Mouse (Mus musculus): ENCODE measurements around the gene Elovl1. TPM values are rescaled to one million over a fixed set of nuclear protein-coding genes. Genes with fewer than 3 reads are reported as not detected.
A peak's percentile ranks its signal among the peaks of the same experiment; 100 is the strongest.

Gene Elovl1
- polyA plus RNA-seq, 1 experiment from 2014 or later: 374 TPM

DNA sequence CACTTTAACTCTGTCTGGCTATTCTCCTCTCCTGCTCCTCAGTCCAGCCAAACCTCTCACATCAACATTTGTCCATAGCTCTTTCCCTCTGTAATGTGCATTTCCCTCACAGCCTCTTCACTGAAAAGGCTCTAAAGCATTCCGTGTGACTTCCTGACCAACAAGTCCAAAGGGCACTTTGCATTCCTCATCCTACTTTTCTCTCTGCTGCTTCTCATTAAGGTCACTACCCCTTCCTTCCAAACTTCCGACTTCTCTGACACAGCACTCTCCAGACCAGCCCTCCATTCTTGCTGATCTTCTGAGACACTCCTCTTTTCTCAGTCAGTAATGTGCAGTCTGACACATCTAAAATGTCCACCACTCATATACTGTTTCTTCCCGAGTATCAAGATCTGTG, 31.5 kb upstream of the Elovl1 start:
- Histone ChIP-seq H3K36me3 (ENCODE audit: control insufficient read depth, insufficient read depth, low read length) (peaks cover 21% of the 10 kb centered on the region), H3K4me1 (replicated peaks; ENCODE audit: control insufficient read depth, insufficient read depth) (no peaks in the 10 kb centered on the region), H3K9ac (ENCODE audit: low read length) (no peak overlapping the region), H3K4me3 (ENCODE audit: low read depth, low read length) (no peak overlapping the region), H3K4me2 (replicated peaks; ENCODE audit: low read depth) (no peak overlapping the region), H3K27ac (replicated peaks) (no peak overlapping the region), H3K9me3 (ENCODE audit: control insufficient read depth, low read length) (no peaks in the 10 kb centered on the region), H3K27me3 (ENCODE audit: control insufficient read depth, insufficient read depth, low read length) (no peaks in the 10 kb centered on the region)
- ATAC-seq (ENCODE audit: low FRiP score, low TSS enrichment) (no peak), DNase-seq (ENCODE audit: low spot score) (no peak)
- 68% methylated on average over 3 of the region's 3 CpGs for WGBS
- TF ChIP-seq CTCF (IDR thresholded peaks at IDR 0.05; ENCODE audit: low read depth) (no peak), EP300 (optimal IDR thresholded peaks at IDR 0.05) (no peak)

- H3K36me3 ChIP-seq (ENCODE audit: control insufficient read depth, insufficient read depth, low read length): peaks cover 26% of the 10 kb centered on the region
- ATAC-seq (ENCODE audit: low FRiP score, low TSS enrichment): no peak
- H3K4me3 ChIP-seq (ENCODE audit: low read depth, low read length): no peak overlapping the region
- DNase-seq (ENCODE audit: low spot score): no peak
- no peak overlapping the region for H3K4me2 ChIP-seq (replicated peaks; ENCODE audit: low read depth)
- 89% methylated on average over 6 of the region's 6 CpGs for WGBS
- H3K9me3 ChIP-seq (ENCODE audit: control insufficient read depth, low read length): no peaks in the 10 kb centered on the region
- no peak overlapping the region for H3K9ac ChIP-seq (ENCODE audit: low read length)
- no peaks in the 10 kb centered on the region for H3K4me1 ChIP-seq (replicated peaks; ENCODE audit: control insufficient read depth, insufficient read depth)
- H3K27ac ChIP-seq (replicated peaks): no peak overlapping the region
- no peak for TF ChIP-seq CTCF (IDR thresholded peaks at IDR 0.05; ENCODE audit: low read depth)
- TF ChIP-seq EP300 (optimal IDR thresholded peaks at IDR 0.05): no peak
- H3K27me3 ChIP-seq (ENCODE audit: control insufficient read depth, insufficient read depth, low read length): no peaks in the 10 kb centered on the region
Observed at GRCm38 (mm10) chr4:118398400-118398799, 29.5 kb upstream of the Elovl1 start.

DNA sequence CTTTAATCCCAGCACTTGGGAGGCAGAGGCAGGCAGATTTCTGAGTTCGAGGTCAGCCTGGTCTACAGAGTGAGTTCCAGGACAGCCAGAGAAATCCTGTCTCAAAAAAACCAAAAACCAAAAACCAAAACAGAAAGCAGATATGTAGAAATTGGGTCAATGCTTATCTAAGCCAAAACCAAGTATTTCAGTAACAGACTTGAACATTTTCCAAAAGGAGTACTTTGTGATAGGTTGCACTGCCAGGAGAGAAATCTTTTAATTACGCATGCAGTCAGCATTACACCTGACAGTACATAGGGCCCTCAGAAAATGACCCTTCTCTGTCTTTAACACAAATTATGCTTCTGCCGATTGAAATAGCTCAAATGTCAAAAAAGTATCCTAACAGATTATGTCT, 26.5 kb upstream of the Elovl1 start:
- no peak overlapping the region for H3K27ac ChIP-seq (replicated peaks)
- no peaks in the 10 kb centered on the region for H3K4me1 ChIP-seq (replicated peaks; ENCODE audit: control insufficient read depth, insufficient read depth)
- H3K9me3 ChIP-seq (ENCODE audit: control insufficient read depth, low read length): no peaks in the 10 kb centered on the region
- H3K4me2 ChIP-seq (replicated peaks; ENCODE audit: low read depth): no peak overlapping the region
- no peak for DNase-seq (ENCODE audit: low spot score)
- no peak overlapping the region for H3K4me3 ChIP-seq (ENCODE audit: low read depth, low read length)
- TF ChIP-seq CTCF (IDR thresholded peaks at IDR 0.05; ENCODE audit: low read depth) (no peak), EP300 (optimal IDR thresholded peaks at IDR 0.05) (no peak)
- ATAC-seq (ENCODE audit: low FRiP score, low TSS enrichment): no peak
- no peaks in the 10 kb centered on the region for H3K27me3 ChIP-seq (ENCODE audit: control insufficient read depth, insufficient read depth, low read length)
- no peak overlapping the region for H3K9ac ChIP-seq (ENCODE audit: low read length)
- WGBS: 90% methylated on average over 3 of the region's 3 CpGs
- H3K36me3 ChIP-seq (ENCODE audit: control insufficient read depth, insufficient read depth, low read length): peaks cover 15% of the 10 kb centered on the region

- no peak overlapping the region for H3K27ac ChIP-seq (replicated peaks)
- ATAC-seq (ENCODE audit: low FRiP score, low TSS enrichment): no peak
- 86% methylated on average over 5 of the region's 5 CpGs for WGBS
- no peaks in the 10 kb centered on the region for H3K4me1 ChIP-seq (replicated peaks; ENCODE audit: control insufficient read depth, insufficient read depth)
- DNase-seq (ENCODE audit: low spot score): no peak
- H3K4me2 ChIP-seq (replicated peaks; ENCODE audit: low read depth): no peak overlapping the region
- H3K4me3 ChIP-seq (ENCODE audit: low read depth, low read length): no peak overlapping the region
- no peak overlapping the region for H3K9ac ChIP-seq (ENCODE audit: low read length)
- TF ChIP-seq EP300 (optimal IDR thresholded peaks at IDR 0.05) (no peak), CTCF (IDR thresholded peaks at IDR 0.05; ENCODE audit: low read depth) (no peak)
- no peaks in the 10 kb centered on the region for H3K27me3 ChIP-seq (ENCODE audit: control insufficient read depth, insufficient read depth, low read length)
- H3K9me3 ChIP-seq (ENCODE audit: control insufficient read depth, low read length): no peaks in the 10 kb centered on the region
- peaks cover 15% of the 10 kb centered on the region for H3K36me3 ChIP-seq (ENCODE audit: control insufficient read depth, insufficient read depth, low read length)
Observed at GRCm38 (mm10) chr4:118401918-118402317, 26.0 kb upstream of the Elovl1 start.

GRCm38 (mm10) chr4:118402701-118403100, 25.2 kb upstream of the Elovl1 start:
- 92% methylated on average over 12 of the region's 12 CpGs for WGBS
- H3K4me1 ChIP-seq (replicated peaks; ENCODE audit: control insufficient read depth, insufficient read depth): no peaks in the 10 kb centered on the region
- no peaks in the 10 kb centered on the region for H3K9me3 ChIP-seq (ENCODE audit: control insufficient read depth, low read length)
- peaks cover 13% of the 10 kb centered on the region for H3K36me3 ChIP-seq (ENCODE audit: control insufficient read depth, insufficient read depth, low read length)
- TF ChIP-seq EP300 (optimal IDR thresholded peaks at IDR 0.05) (no peak), CTCF (IDR thresholded peaks at IDR 0.05; ENCODE audit: low read depth) (no peak)
- H3K27ac ChIP-seq (replicated peaks): no peak overlapping the region
- no peak for ATAC-seq (ENCODE audit: low FRiP score, low TSS enrichment)
- no peak overlapping the region for H3K4me3 ChIP-seq (ENCODE audit: low read depth, low read length)
- H3K4me2 ChIP-seq (replicated peaks; ENCODE audit: low read depth): no peak overlapping the region
- no peaks in the 10 kb centered on the region for H3K27me3 ChIP-seq (ENCODE audit: control insufficient read depth, insufficient read depth, low read length)
- no peak overlapping the region for H3K9ac ChIP-seq (ENCODE audit: low read length)
- no peak for DNase-seq (ENCODE audit: low spot score)

GRCm38 (mm10) chr4:118409142-118409900, 18.6 kb upstream of the Elovl1 start, which contains the start of the genes Szt2 and Med8:
TSS of gene Szt2 (minus strand) at chr4:118409273.
TSS of gene Med8 (plus strand) at chr4:118409337.
- TF ChIP-seq CTCF (IDR thresholded peaks at IDR 0.05; ENCODE audit: low read depth) (0 out of 2 replicates have a peak, but pooled peaks have one; percentile 8), EP300 (optimal IDR thresholded peaks at IDR 0.05) (no peak)
- ATAC-seq (ENCODE audit: low FRiP score, low TSS enrichment) (peak; percentile 97), DNase-seq (ENCODE audit: low spot score) (peak; percentile 93)
- Histone ChIP-seq H3K9me3 (ENCODE audit: control insufficient read depth, low read length) (no peaks in the 10 kb centered on the region), H3K9ac (ENCODE audit: low read length) (peak within 1 kb of the TSS; percentile 89), H3K36me3 (ENCODE audit: control insufficient read depth, insufficient read depth, low read length) (peaks cover 14% of the 10 kb centered on the region; the same call in 1 of the 2 replicates), H3K4me2 (replicated peaks; ENCODE audit: low read depth) (peak within 1 kb of the TSS; percentile 60), H3K4me3 (ENCODE audit: low read depth, low read length) (peak within 1 kb of the TSS; percentile 86), H3K4me1 (replicated peaks; ENCODE audit: control insufficient read depth, insufficient read depth) (no peaks in the 10 kb centered on the region), H3K27me3 (ENCODE audit: control insufficient read depth, insufficient read depth, low read length) (no peaks in the 10 kb centered on the region), H3K27ac (replicated peaks) (peak within 1 kb of the TSS; percentile 81)
- WGBS: under 1% methylated on average over 53 of the region's 53 CpGs
